Mouse (Mus musculus) spleen, adult 2 months (tissue): ENCODE data around the gene Rora. TPM values are rescaled to one million over a fixed set of nuclear protein-coding genes. Genes with fewer than 3 reads are reported as not detected.

Experiments used
- DNase-seq, 2 experiments: peaks; one replicate each; pipeline versions ENCODE4 v3.0.0 to v3.0.0-alpha.2; 2012 to 2021; ENCODE audit warnings: low spot score in 2 of 2, low read depth in 1 of 2
- H3K27ac ChIP-seq: fragments of 200-500 bp; 2 replicates; pipeline ENCODE4 v1.5.1; 2012; ENCODE audit warnings: low read length, inconsistent platforms; ENCODE audit not compliant: insufficient read depth
- H3K27me3 ChIP-seq: fragments of 200-500 bp; 2 replicates; pipeline ENCODE4 v1.6.1; 2012; ENCODE audit warnings: mild to moderate bottlenecking, moderate library complexity, low read length, inconsistent platforms; ENCODE audit not compliant: control insufficient read depth, insufficient read depth
- H3K36me3 ChIP-seq: fragments of 200-500 bp; 2 replicates; pipeline ENCODE4 v1.6.1; 2012; ENCODE audit warnings: mild to moderate bottlenecking, low read length, inconsistent platforms; ENCODE audit not compliant: control insufficient read depth, insufficient read depth
- H3K4me1 ChIP-seq: fragments of 200-500 bp; 2 replicates; pipeline ENCODE4 v1.6.1; 2011; ENCODE audit warnings: inconsistent platforms; ENCODE audit not compliant: control insufficient read depth, insufficient read depth, insufficient read length
- H3K4me3 ChIP-seq: fragments of 200-500 bp; 2 replicates; pipeline ENCODE4 v1.5.1; 2011; ENCODE audit warnings: mild to moderate bottlenecking, inconsistent platforms; ENCODE audit not compliant: insufficient read depth, insufficient read length; ENCODE audit errors: extremely low read depth
- CTCF ChIP-seq: fragments of 200-500 bp; IDR thresholded peaks from 2 replicates; pipeline ENCODE4 v1.5.1; 2011; ENCODE audit warnings: mild to moderate bottlenecking, inconsistent platforms; ENCODE audit not compliant: insufficient read depth, insufficient read length, insufficient replicate concordance; ENCODE audit errors: extremely low read depth
- POLR2A ChIP-seq: fragments of 200-500 bp; IDR thresholded peaks from 2 replicates; pipeline ENCODE4 v1.6.1; 2011; ENCODE audit warnings: low read depth, low read length, inconsistent platforms
- WGBS: fragments of 180-500 bp; shearing (Covaris S2); methylation state at CpG from one replicate; pipeline ENCODE4 v1.1.7; 2018; 5-methylcytosine and 5-hydroxymethylcytosine counted together
- polyA plus RNA-seq: library from polyadenylated mRNA; depleted of rRNA; stranded (reverse); fragments of >200 nt; gene quantifications from 2 replicates; pipeline ENCODE4 v1.2.3, GENCODE M21; 2012

Rora gene
- polyA plus RNA-seq, 1 experiment = 1.7 TPM

DNA sequence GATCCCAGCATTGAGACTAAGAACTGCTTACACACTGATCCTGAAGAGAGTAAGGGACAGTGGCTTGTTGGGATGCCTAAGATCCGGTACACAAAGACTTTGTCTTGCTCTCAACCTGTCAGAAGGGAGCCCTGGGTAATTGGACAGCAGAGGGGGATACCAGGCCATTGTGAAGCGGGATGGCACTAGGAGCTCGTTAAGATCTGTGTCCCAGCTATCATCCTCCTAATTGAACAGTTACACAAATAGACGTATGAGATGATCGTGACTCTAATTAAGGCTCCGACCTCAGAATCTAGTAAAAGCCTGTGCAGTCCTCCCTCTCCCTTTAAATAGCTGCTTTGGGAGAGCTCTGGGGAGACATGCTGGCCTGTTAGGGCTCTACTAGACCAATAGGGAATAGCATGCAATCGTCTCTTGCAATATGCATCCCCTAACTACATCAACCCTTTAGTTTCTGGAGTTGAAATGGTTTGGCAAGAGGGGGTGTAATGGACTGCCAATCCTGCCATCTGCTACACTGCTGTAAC lies 359.7 kb downstream of the Rora start:
- TF ChIP-seq CTCF (no peak), POLR2A (no peak)
- Histone ChIP-seq H3K4me3 (no peak overlapping the region), H3K4me1 (no peaks in the 10 kb centered on the region), H3K36me3 (no peaks in the 10 kb centered on the region), H3K27me3 (no peaks in the 10 kb centered on the region), H3K27ac (no peak overlapping the region)
- WGBS = 88% methylated on average over 7 of the region's 7 CpGs
- DNase-seq = no peak

DNA sequence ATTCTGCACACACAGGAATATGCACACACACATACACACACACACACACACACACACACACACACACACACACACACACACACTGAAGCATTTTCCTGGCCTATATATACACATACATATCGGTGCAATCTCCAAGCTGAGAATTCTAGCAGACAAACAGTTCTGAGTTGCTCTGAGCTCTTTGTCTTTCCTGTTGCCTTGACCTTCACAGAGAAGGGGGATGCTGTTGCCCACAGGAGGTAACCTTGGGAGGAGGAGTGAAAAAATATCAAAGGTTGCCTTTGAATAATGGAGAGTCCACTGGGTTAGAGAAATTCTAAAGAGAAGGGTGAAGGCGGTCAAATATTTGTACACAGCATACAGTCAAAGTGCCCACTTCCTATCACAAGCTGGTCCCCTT lies 360.6 kb downstream of the Rora start:
- DNase-seq = no peak
- no peaks in the 10 kb centered on the region for H3K4me1 ChIP-seq
- WGBS = 96% methylated on average over 2 of the region's 2 CpGs
- H3K4me3 ChIP-seq = no peak overlapping the region
- TF ChIP-seq POLR2A (no peak), CTCF (no peak)
- no peak overlapping the region for H3K27ac ChIP-seq
- no peaks in the 10 kb centered on the region for H3K36me3 ChIP-seq
- H3K27me3 ChIP-seq = no peaks in the 10 kb centered on the region

DNA sequence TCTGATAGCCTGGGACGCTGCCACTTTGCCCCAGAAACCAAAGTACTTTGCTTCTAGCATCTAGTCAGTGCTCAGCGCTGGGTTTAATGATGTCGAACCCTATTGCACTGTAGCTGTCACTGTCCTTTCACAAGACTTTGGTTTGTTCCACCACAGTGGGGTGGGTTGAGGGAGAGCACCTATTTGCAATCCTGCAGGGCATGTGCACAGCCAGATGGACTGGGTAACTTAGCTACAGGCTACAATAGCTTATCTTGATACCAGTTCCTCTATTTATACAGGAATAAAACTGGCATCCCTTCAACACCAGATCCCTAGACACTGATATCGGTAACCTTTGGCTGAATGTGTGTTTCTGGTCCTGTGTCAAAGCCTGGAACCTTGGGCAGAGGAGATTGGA lies 366.8 kb downstream of the Rora start:
- no peaks in the 10 kb centered on the region for H3K36me3 ChIP-seq
- H3K27me3 ChIP-seq = no peaks in the 10 kb centered on the region
- DNase-seq = no peak
- H3K27ac ChIP-seq = no peak overlapping the region
- no peak overlapping the region for H3K4me3 ChIP-seq
- TF ChIP-seq POLR2A = no peak
- TF ChIP-seq CTCF = no peak
- 85% methylated on average over 4 of the region's 4 CpGs for WGBS
- H3K4me1 ChIP-seq = no peaks in the 10 kb centered on the region

DNA sequence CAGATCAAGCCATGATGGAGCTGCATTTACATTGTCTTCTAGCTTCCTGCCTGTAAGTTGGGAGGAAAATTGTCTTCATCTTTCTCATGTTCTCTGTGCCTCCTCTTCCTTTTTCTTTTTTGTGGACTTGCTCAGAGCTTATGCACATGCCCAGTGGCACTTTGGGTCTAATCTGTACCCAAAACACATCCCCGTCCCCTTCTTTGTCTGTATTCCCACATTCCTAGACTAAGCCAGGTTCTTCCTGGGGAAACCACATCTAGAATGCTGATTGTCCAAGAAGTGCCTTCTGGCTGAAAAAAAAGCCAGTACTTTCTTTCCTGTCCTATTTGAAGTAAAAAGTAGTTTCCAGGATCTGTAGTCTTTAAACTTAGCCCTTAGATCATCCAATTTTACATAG lies 367.9 kb downstream of the Rora start:
- H3K4me1 ChIP-seq = no peaks in the 10 kb centered on the region
- H3K27me3 ChIP-seq = no peaks in the 10 kb centered on the region
- no peak overlapping the region for H3K4me3 ChIP-seq
- 93% methylated on average over 1 of the region's 1 CpGs for WGBS
- TF ChIP-seq CTCF (no peak), POLR2A (no peak)
- DNase-seq = no peak
- H3K27ac ChIP-seq = no peak overlapping the region
- H3K36me3 ChIP-seq = no peaks in the 10 kb centered on the region

DNA sequence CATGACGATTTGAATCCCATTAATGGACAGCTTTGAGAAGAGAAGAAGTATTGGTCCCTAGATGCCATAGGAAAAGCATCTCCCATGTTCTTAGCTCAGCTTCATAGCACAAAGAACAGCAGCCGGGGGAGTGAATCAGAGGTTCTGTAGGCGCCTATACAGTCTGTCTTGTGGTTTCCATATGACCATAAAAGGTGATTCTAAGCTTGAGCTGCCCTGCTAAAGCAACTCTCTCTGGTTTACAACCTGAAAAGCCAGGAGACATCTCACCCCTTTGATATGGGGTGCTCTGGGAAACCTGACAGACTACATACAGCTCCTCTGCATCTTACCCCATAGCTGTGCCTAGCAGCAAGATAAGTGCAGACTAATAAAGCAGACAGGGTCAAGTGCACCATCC lies 369.7 kb downstream of the Rora start:
- 66% methylated on average over 3 of the region's 3 CpGs for WGBS
- no peak for DNase-seq
- no peak for TF ChIP-seq POLR2A
- H3K27me3 ChIP-seq = no peaks in the 10 kb centered on the region
- no peaks in the 10 kb centered on the region for H3K4me1 ChIP-seq
- no peak overlapping the region for H3K4me3 ChIP-seq
- H3K36me3 ChIP-seq = no peaks in the 10 kb centered on the region
- no peak overlapping the region for H3K27ac ChIP-seq

DNA sequence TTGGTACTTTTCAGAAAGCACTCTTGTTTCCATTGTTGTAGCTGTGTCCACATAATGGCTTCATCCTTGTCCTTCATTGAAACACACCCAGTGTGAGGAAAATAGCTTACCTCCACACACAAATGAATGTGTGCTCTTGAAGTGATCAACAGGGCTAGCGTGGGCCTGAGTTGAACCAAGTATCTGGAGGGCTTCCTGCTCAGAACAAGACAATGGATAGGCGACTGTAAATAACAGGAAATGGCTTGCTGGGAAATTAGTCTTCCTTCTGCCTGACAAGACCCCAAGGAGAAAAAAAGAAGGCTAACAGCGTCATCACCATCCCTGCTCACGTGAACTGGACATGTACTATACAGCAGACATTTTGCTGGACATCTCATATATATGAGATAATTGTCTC lies 374.6 kb downstream of the Rora start:
- Histone ChIP-seq H3K27ac (no peak overlapping the region), H3K4me1 (no peaks in the 10 kb centered on the region), H3K36me3 (no peaks in the 10 kb centered on the region), H3K27me3 (no peaks in the 10 kb centered on the region), H3K4me3 (no peak overlapping the region)
- 87% methylated on average over 4 of the region's 4 CpGs for WGBS
- TF ChIP-seq CTCF (no peak), POLR2A (no peak)
- no peak for DNase-seq

DNA sequence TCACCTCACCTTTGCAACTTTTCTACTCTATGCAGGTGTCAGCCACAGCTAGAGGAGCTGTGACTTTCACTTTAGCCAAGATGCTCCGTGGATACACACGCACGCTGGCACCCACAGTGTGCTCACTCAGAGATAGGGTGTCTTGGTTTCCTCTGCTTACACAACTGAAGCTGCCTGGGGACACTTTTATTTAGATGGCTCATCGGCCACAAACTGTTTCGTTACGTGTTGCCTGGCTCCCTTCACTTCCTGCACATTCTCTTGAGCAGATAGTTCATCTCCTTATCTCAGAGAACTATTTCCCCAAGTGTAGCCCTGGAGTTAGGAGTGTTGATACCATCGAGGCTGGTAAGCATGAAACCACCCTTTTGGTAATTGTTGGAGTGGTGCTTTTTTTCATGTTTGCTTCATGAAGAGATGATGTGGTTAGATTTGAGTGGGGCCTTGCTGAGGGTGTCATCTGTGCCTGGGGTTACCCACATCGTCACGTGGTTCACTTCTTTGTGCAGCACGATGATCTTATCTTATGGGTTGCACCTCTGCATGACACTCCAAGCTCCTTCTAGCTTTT lies 380.8 kb downstream of the Rora start:
- H3K27me3 ChIP-seq = no peaks in the 10 kb centered on the region
- TF ChIP-seq POLR2A (no peak), CTCF (no peak)
- 11% methylated on average over 10 of the region's 10 CpGs for WGBS
- H3K4me3 ChIP-seq = peak overlapping the region; percentile 33; the same call in 1 of the 2 replicates
- peak; percentile 20 to 56 for DNase-seq
- peaks cover 1% of the 10 kb centered on the region; the same call in 1 of the 2 replicates for H3K4me1 ChIP-seq
- H3K36me3 ChIP-seq = no peaks in the 10 kb centered on the region
- H3K27ac ChIP-seq = peak overlapping the region; percentile 89
